Mouse (Mus musculus) CD8-positive naive resting alpha-beta T cell, adult 2 months (primary cell): ENCODE results near the gene Tpm1.

Experiments
- DNase-seq, 2 experiments: peaks; one replicate each; pipeline ENCODE4 v3.0.0; 2022; ENCODE audit warnings: low read depth in 2 of 2, low spot score in 2 of 2

Tpm1 gene

DNA sequence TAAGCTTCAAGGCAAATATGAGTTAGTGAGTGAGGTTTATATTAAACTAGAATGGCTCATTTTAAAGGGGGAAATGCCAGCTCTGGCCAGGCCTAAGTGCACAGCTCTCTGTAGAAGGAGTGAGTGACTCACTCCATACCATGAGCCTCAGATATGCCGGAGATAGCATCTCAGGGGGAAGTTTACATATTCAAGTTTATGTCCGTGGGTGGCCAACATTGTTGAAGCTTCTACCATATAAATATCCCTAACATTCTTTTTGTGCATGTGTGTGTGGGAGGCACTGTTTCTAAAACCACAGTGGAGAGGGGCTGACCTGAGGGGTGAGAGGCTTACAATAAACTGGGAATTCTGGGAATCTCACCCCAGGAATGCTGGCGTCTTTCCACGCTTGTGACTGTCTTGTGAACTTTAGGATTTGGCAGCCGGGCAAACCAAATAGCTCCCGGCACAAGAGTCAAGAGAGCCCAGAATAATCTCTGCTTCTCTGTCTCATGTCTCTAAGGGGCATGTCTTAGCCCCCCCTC lies 60.3 kb downstream of the Tpm1 start:
- no peak for DNase-seq

- DNase-seq: no peak
Observed at GRCm38 (mm10) chr9:66988198-66988887, 60.9 kb downstream of the Tpm1 start.

DNA sequence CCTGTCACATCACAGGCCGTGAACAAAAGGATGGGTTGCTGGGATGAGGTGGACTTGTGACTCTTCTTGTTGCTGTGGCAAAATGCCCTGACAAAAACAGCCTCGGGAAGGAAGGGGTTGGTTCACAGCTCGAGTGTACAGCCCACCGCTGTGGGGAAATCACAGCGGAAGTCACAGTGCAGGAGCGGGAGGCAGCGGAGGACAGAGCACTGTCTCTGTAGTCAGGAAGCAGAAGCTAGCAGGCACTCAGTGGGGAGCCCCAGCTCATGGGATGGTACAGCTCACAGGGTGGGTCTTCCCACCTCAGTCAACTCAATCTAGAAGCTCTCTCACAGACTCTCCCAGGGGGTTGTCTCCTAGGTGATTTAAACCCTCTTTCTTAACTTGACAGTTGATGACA lies 63.8 kb downstream of the Tpm1 start:
- DNase-seq: peak; percentile 27 to 33

DNA sequence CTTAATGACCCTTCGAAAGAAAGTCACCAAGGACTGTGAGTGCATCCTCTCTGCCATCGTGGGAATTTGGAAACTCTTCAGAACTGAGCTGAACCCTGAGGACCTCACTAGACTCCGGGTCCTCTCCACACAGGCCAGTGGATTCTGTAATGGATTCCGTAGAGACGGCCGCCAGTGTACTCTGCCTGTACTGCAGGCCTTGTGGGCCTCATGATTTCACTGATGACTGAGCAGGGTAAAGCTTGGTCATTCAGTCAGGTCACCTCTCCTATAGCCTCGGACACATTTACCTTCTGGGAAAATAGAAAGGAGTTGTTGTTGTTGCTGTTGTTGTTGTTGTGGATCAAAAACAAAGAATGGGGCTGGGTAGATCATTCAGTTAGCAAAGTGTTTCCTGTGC lies 67.1 kb downstream of the Tpm1 start:
- no peak for DNase-seq

- DNase-seq: peak; percentile 66 to 76
Observed at GRCm38 (mm10) chr9:66980458-66980857, 68.7 kb downstream of the Tpm1 start.

DNA sequence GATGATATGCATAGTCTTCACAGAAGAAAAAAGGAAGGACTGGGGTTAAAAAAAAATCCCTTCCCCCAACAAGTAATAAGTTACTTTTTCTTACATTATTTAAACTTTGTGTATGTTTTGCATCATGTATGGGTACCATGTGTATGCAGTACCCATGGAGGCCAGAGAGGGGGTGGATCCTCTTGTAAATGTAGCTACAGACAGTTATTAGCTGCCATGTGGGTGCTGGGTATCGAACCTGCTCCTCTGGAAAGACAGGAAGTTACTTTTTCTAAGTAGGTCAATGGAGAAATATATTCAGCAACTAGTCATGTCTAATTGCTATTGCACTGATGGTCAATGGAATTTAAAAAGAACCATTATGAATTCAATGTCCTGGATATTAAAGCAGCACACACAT lies 70.7 kb downstream of the Tpm1 start:
- DNase-seq: no peak

- no peak for DNase-seq
Observed at GRCm38 (mm10) chr9:66977982-66978381, 71.2 kb downstream of the Tpm1 start.

DNA sequence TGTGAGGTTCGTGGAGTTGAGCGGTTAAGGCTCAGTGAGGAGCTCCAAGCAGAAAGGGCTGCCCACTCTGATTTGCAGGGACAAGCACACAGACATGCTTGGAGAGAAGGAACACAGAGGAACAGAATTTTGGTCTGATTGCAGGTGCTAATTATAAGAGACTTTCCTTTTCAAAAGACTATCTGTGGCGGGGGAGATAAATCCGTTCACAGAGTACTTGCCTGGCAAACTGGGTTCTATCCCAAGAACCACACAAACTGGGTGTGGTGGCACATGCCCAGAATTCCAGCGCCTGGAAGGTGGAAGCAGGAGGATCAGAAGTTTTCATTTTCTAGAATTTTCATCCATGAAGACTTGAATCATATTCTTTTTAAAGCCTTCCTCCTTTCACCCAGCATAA lies 72.1 kb downstream of the Tpm1 start:
- DNase-seq: no peak

GRCm38 (mm10) chr9:66975239-66975645 lies 74.0 kb downstream of the Tpm1 start, which contains the start of gene Lactb:
Lactb (minus strand) TSS chr9:66975484.
- peak; percentile 87 to 92 for DNase-seq

DNA sequence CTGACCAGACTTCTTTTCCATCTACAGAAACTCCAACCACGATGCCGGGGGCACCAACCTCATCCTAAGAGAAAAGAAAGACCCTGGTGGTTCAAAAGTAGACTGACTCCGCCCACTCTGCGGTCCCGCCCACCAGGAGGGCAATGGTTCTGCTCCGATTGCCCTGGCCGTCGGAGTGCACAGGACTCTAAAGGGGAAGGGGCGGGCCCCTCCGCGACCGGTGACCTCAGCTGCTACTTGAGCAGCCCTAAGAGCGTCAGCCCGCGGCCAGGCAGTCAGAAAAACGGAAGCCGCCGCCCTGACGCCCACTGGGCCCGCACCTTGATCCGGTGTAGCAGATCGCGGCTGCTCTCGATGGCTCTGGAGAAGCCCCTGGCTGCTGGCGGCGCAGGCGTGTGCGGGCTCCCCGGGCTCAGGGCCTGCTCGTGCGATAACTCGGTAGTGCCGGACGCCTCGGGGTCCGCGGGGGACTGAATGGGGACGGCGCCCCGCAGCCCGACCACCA lies 74.4 kb downstream of the Tpm1 start:
- DNase-seq: peak; percentile 59 to 73
